Mouse (Mus musculus): Measurements from ENCODE around the gene Coro1c.
A peak's percentile ranks its signal among the peaks of the same experiment; 100 is the strongest.

Gene Coro1c

DNA sequence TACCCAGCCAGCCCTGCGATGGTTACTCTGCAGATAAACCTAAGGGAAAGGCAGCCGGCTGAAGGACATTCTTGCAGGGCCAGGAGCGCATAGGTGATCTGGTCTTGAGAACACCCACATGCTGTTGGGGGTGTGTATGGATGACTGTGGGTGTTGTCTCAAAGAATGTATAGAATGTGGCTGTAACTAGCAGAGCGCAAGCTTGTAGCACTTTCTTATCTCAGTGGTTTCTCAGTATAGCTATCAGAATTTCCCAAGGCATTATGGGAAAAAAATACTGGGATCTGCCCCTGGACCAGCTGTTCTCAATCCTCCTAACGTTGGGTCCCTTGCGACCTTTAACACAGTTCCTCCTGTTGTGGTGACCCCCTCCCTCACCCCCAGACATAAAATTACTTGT, 25.3 kb upstream of the Coro1c start:
- no peak for TF ChIP-seq GATA4 (IDR thresholded peaks at IDR 0.05; ENCODE audit: insufficient replicate concordance, low read length)

DNA sequence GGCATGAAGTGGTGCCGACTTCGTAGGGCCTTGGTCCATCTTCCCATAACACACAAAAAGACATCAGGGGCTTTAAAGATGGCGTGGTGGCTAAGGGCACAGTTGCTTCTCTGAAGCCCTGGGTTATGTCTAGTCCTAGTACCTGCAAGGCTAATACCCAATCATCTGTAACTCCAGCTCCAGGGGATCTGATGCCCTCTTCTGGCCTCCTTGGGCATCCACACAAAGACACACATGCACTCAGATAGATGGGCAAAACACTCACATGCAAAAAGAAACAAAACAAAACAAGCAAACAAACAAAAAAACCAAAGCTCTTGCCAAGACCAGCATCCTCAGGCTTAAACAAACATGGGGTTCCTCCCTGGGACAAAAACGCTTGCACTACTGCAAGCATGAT, 24.9 kb upstream of the Coro1c start:
- TF ChIP-seq GATA4 (IDR thresholded peaks at IDR 0.05; ENCODE audit: insufficient replicate concordance, low read length): no peak

DNA sequence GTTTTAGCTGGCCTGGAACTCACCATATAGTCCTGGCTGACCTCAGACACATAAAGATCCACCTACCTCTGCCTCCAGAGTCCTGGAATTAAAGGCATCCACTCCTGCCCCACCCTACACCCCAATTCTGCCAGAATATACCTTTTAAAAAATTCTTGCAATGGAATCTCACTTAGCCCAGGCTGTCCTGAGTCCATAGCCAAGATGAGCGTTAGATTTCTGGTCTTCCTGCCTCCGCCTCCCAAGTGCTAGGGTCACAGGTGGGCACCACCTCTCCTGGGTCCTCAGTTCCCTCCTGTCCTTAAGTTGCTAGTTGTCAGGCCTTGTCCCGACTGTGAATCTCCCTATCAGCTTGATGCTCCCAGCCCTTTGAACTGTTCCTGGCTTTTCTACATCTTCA, 23.8 kb upstream of the Coro1c start:
- no peak for TF ChIP-seq GATA4 (IDR thresholded peaks at IDR 0.05; ENCODE audit: insufficient replicate concordance, low read length)

DNA sequence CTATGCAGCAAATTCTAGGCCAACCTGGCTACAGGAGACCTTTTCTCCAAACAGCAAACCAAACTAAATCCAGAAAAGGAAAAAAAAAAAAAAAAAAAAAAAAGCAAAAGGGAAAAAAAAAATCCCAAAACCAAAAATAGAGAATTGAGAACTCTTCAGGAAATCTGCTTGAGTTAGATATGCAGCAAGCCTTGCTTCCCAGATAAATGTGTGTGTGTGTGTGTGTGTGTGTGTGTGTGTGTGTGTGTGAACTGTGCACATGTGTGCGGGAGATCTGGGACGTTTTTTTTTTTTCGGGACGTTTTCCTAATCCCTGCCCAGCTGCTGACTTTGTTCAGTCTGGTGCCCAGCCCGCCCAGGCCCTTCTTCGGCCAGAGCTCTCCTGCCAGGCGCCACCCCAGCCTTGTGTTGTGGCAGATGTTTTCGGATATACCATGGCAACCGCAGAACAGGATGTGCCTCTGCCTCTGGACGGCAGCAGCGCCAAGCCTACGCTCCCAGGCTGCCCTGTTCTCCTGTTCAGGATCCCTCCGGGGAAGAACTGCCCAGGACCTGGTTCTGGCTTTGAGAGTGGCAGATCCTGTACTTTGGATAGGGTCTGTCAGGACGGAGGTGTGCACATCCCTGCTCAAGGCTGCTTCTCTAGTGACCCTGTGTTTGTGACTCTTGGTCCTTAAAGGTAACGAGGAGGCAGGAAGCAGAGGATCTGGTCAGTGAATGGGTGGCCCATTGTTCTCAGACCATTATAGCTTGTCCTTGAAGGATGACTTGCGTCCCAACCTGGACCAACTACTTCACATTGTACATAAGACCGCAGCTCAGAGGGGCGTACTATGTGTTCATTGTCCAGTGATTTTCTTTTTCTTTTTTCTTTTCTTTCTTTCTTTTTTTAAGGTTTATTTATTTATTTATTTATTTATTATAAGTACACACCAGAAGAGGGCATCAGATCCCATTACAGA, 22.4 kb upstream of the Coro1c start:
- peak; percentile 97 for TF ChIP-seq GATA4 (IDR thresholded peaks at IDR 0.05; ENCODE audit: insufficient replicate concordance, low read length)

DNA sequence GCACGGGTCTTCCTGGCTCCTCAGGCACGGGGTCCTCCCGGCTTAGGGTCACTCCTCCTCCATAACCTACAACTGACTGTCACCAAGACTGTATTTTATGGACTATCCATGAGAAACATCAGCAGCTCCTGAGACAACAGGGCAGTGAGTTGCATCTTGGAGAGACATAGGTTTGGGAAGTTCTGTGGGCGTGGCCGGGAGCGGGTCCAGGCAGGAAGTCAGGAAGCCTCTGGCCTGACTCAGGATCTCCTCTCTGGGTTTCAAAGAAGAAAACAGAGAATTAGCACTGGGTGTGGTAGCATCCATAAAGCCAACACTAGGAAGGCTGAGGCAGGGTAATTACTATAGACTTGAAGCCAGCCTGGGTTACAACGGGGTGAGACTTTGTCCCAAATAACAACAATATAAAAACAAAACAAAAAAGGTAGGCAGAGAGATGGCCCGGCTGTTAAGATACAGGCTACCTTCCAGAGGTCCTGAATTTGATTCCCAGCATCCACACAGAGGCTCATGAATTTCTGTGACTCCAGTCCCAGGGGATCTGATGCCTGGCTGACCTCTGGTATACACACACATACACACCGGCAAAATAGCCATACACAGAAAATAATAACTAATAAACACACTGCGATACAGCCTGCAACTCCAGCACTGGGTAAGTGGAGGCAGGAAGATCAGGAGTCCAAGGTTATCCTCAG, 21.5 kb upstream of the Coro1c start:
- no peak for TF ChIP-seq GATA4 (IDR thresholded peaks at IDR 0.05; ENCODE audit: insufficient replicate concordance, low read length)

DNA sequence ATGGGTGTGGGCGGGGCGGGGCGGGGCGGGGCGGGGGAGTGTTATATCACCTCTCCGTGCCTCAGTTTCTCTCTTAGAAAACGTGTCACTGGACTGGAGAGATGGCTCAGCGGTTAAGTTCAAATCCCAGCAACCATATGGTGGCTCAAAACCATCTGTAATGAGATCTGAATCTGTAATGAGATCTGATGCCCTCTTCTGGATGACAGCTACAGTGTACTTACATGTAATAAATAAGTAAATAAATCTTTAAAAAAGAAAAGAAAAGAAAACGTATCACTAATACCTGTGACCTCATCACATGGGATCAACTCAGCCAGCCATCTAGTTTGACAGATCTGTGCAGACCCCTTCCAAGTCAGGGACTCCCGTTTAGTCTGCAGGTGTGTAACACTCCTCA, 21.0 kb upstream of the Coro1c start:
- no peak for TF ChIP-seq GATA4 (IDR thresholded peaks at IDR 0.05; ENCODE audit: insufficient replicate concordance, low read length)

DNA sequence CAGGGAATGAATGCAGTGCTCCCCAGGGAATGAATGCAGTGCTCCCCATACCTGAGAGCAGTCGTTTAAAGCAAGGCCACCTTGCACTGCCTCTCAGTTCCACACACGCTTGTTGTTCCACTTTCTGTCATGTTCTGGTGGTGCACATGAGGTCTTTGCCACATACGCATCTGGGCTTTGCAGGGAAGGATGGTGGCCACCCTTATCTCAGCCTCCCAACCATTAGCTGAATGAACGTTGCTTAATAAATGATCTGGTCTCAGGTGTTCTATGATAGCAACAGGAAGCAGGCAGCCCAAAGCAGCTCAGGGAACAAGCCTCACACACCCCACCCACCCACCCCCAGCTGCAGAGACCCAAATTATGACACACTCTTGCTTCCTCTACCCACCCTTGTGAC, 16.1 kb upstream of the Coro1c start:
- TF ChIP-seq GATA4 (IDR thresholded peaks at IDR 0.05; ENCODE audit: insufficient replicate concordance, low read length): no peak

DNA sequence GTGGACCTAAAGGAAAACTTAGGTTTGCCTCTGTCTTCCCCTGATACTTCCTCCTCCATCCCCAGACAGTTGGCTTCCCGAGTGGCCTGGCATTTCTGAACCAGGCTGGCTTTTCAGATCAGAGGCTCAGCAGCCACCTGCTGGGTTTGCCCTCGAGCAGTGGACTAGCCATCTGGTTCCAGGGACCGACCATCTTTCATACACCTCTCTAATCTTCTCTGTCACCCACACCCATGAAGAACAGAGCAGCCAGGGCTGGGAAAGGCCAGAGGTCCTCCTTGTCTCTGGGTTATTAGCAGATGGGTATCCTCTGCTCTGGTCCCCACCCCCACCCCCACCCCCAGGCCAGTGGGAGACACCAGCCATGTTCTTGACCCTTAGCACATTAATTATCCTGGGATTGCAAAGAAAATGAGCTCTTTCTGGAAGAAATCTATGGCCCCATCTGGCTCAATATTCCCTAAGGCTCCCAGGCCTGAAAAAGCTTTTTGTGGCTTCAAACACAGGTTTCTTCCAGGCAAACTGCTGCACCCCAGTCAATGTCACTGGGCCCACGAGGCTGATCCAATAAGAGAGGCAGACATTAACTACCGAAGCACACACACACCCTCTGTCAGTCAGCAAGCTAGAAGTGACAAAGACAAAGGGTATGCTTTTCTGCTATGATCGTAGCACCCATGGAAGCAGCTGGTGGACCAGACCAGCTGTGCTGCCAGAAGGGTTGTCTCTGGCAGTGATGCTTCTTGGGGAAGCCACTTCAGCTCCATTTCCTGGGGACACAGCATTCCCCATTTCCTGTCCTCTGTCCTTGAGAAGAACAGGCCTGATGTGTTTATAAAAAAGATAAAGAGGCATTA, 13.0 kb upstream of the Coro1c start:
- peak; percentile 15; the same call in 1 of the 2 replicates for TF ChIP-seq GATA4 (IDR thresholded peaks at IDR 0.05; ENCODE audit: insufficient replicate concordance, low read length)

DNA sequence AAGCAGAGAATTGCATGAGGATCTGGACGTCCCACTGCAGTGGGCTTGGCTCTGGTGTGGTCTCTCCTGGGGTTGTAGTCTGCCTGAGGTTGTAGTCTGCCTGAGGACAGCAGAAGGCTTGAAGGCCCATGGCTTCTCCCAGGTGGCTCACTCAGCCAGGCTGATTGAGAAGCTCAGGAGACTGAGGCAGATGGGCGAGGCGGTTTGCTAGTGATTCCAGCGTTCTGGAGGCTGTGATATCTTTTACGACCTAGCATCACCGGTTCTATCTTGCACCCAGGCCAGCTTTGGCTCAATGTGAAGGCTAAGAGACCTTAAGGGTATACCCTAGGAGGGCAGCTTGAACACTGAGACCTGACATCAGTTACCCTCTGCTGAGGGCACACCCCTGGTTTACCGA, 10.5 kb upstream of the Coro1c start:
- no peak for TF ChIP-seq GATA4 (IDR thresholded peaks at IDR 0.05; ENCODE audit: insufficient replicate concordance, low read length)

DNA sequence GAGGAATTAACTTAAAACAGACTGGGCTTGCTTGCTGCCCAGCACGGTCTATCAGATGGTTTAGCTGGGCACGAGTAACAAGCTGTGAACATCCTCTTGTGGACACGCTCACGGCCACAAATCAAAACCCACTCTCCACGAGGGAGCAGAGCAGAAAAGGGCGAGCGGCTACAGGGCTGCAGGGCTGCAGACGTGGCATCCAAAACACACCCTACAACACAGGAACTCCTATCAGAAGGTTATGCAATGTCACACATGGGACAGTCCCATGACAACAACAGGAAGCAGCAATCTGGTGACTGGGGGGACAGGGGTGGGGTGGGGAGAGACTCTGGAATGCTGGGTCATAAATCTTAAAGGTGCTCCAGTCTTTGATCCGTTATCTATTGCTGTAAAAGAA, 10.1 kb upstream of the Coro1c start:
- peak; percentile 59; the same call in 1 of the 2 replicates for TF ChIP-seq GATA4 (IDR thresholded peaks at IDR 0.05; ENCODE audit: insufficient replicate concordance, low read length)

DNA sequence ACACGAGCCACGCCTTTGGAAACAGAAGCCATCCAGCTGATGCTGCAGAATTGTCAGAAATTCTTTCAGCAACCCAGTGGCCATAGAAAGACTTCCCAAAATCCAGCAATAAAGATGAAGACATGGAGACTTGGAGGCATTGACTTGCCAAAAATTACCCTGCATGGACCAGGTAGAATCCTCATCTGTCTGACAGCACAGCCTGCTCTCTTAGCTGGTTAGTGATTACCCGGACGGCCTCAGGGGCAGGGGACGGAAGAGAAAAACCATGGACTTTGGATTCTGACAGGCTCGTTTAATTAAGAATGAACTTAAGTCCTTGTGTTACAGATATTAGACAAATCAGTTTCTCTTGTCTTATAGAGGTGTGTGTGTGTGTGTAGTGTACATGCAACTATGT, 2.1 kb upstream of the Coro1c start:
- no peak for TF ChIP-seq GATA4 (IDR thresholded peaks at IDR 0.05; ENCODE audit: insufficient replicate concordance, low read length)

DNA sequence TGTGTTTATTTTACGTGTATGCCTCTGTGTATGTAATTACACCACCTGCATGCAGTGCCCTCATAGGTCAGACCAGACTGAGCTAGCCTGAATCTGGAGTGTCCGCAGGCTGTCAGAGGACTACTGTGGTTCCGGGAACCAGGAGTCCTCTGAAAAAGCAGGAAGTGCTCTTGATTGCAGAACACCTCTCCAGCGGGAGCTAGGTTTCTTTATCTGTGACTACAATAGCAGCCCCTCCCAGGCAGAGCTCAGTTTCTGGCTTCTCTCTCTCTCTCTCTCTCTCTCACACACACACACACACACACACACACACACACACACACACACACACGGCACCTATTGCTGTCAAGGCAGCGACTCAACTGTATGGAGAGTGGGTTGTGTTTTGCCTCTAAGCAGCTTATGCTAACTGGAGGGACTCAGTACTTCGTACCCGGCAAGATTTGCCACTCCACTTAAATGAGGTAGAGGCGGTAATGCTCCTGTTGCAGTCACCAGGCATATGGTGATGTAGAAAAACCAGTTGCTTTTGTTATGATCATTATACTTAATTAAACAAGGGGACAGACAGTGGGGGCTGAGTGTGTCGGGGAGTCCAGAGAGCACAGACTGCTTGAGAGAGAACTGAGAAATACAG, 1.6 kb upstream of the Coro1c start:
- TF ChIP-seq GATA4 (IDR thresholded peaks at IDR 0.05; ENCODE audit: insufficient replicate concordance, low read length): no peak

DNA sequence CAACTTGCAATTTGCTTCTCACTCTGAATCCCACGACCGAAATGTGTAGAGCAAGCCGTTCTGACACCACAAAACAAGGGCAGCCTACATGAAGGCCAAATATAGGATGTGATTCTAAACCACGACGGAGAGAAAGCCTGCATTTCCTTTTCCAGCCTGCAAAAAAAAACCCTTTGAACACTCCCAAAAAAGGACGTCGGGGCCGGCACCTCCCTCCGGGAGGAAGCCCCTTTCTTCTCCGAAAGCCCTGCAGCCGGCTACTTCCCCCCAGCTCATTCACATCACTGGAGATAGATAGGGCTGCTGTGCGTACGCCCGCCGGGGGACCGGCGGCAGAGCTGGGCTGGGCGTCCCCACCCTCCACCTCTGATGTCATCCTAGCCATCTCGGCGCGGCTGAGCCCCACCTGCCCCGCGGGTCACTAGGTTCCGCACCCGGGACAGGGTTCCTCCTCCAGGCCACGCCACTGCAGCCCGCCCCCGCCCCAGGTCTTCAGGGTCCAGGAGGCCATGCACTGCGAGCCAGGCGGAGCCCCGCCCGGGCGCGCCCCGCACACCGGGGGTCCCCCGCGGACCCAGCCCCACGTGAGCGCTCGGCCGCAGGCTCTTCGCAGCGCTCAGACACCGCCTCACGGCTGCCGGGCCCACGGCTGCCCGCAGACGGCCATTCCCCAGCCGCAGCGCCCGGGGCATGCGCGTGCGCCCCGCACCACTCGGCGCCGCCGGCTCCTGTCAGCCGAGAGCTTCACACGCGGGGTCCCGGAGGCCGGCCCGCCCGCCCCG, 581 bp downstream of the Coro1c start:
- TF ChIP-seq GATA4 (IDR thresholded peaks at IDR 0.05; ENCODE audit: insufficient replicate concordance, low read length): no peak; the same call in 1 of the 2 replicates
